Mouse (Mus musculus): Measurements from ENCODE around the gene Tlr13. TPM values are rescaled to one million over a fixed set of nuclear protein-coding genes. Genes with fewer than 3 reads are reported as not detected.
"Not testable (repeated sequence)": the region's sequence is repeated elsewhere in the genome, so short reads cannot be mapped to it uniquely, and the experiment has no call there.

Tlr13 gene
- polyA plus RNA-seq, 1 experiment, result 1.3 TPM

DNA sequence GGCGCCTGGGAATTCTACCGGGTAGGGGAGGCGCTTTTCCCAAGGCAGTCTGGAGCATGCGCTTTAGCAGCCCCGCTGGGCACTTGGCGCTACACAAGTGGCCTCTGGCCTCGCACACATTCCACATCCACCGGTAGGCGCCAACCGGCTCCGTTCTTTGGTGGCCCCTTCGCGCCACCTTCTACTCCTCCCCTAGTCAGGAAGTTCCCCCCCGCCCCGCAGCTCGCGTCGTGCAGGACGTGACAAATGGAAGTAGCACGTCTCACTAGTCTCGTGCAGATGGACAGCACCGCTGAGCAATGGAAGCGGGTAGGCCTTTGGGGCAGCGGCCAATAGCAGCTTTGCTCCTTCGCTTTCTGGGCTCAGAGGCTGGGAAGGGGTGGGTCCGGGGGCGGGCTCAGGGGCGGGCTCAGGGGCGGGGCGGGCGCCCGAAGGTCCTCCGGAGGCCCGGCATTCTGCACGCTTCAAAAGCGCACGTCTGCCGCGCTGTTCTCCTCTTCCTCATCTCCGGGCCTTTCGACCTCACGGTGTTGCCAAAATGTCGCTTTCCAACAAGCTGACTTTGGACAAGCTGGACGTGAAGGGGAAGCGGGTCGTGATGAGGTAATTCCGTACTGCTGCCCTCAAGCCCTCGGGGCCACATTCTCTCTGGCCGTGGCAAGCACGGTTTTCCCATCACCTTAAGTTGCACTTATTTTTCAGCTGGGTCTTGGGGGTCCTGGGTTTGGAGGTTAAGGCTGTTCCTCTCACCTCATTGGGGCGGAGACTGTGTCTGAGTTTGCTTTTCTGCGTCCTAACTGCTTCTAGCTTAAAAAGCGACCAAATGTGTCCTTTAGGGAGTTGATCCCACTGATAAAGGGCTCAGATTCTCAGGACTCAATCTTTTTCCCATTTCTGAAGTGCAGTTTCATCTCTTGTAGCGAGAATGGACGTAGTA is 44.0 kb downstream of the Tlr13 start, which contains the start of gene Pgk1:
TSS of gene Pgk1 (plus strand) at position 388 of the 937 bp plus-strand sequence.
- DNase-seq (ENCODE audit: low spot score), result peak; percentile 46

DNA sequence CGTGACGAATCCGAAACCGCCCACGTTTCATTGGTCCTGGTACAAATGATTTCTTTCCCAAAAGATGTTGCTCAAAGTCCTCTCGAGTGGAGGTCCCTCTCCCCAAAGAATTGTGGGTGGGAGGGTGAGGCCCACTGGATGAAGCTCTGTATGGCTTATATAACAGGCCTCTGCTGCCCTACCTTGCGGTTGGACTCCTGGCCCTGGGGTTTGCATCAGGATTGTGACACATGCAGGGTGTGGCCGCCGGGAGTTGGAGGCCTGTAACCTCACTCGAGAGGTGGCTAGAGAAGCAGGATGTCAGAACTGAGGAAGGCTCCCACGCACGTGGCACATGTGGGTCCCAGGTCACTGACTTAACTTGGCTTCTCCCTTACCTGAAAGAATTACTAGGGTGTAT is 44.7 kb downstream of the Tlr13 start:
- peak; percentile 23 for DNase-seq (ENCODE audit: low spot score)

DNA sequence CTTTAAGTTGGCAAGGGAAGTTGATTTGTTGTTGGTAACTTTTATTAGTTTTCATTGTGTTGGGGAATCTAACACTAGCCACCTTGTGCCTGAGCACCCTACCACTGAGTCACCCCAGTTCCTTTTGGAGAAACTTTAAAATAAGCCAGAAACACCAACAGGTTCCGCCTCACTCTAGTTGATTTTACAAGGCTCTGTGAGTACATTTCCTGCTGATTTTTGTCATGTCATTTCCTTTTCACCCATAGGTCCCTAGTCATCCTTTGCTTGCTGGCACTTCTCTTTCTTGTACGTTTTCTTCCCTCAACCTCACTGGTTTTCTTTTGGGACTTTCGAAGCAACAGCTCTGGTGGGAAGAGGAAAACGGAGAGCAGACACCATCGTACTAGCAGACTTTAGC is 46.4 kb downstream of the Tlr13 start:
- DNase-seq (ENCODE audit: low spot score), result no peak

DNA sequence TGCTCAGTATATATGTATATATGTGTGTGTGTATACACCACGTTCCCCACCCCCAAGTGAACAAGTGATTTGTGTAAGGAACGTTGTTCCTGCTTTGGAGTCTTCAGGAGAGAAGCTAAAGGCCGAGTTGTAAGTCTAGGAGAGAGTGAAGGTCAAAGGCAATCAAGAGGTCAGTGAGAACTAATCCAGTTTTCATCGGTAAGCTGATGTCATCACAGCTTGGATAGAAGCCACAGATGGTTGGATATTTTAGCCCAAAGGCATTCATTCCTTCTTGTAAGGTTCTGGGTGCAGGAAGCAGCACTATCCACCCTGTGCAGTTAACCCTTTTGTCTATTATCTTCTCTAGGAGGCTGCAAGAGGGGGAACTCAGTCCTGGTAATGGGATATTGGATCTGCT is 47.1 kb downstream of the Tlr13 start:
- no peak for DNase-seq (ENCODE audit: low spot score)

DNA sequence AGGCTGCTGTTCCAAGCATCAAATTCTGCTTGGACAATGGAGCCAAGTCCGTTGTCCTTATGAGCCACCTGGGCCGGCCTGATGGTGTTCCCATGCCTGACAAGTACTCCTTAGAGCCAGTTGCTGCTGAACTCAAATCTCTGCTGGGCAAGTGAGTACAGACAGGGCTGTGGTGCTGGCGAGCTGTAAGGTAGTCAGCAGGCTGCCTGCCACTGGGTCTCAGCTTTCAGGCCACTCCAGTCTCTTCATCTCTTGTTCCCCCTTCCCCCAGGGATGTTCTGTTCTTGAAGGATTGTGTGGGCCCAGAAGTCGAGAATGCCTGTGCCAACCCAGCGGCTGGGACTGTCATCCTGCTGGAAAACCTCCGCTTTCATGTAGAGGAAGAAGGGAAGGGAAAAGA is 51.4 kb downstream of the Tlr13 start:
- not testable (repeated sequence) for DNase-seq (ENCODE audit: low spot score)

DNA sequence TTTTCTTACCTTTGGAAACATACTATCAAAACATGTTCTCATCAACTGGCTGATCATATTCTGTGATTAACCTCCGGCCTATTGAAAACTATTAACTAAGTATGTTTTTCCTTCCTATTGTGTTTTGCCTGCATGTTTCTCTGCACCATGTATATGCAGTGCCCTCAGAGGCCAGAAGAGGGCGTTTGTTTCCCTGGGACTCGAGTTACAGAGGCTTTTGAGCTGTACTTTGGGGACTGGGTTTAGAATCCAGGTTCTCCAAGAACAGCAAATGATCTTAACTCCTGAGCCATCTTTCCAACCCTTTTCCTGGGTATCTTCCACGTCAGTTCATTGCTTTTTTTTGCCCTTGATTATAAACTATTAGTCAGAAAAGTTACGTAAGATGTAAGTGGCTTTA is 54.3 kb downstream of the Tlr13 start:
- no peak for DNase-seq (ENCODE audit: low spot score)

DNA sequence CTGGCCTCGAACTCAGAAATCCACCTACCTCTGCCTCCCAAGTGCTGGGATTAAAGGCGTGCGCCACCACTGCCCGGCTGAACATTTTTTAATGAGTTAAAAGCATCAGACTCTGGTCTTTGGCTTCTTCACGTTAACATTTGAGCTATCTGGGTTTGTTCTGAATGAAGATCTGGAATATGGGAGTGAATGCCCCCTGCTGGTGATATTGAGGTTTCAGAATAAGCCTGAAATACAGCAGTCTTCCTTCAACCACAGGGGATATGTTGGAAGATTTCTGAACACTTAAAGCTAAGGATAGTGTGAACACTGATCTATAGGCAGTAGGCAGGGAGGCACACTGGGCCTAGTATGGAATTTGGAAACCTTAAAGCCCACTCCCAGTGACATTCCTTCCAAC is 55.9 kb downstream of the Tlr13 start:
- no peak for DNase-seq (ENCODE audit: low spot score)

DNA sequence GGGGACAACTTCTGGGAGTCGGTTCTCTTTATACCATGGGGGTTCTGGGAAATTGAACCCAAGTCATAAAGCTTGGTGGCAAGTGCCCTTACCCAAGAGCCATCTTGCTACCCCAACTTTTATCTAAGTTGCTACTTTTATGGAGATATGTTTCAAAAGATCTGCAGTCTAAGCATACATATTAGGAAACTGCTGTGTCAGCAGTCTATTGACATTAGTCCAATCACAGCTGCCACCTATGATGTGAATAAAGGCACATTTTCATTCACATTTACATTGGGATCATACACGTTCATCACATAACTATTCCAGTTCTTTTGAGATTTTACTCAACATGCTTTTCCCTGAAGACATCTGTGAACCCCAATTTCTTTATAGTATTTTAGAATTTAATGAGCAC is 66.1 kb downstream of the Tlr13 start:
- DNase-seq (ENCODE audit: low spot score), result no peak

Other genes starting within 250 kb of the Tlr13 start
- 34.8 and 42.2 TPM in 2 replicates for gene Atrx, start 213.8 kb upstream of the Tlr13 start, polyA plus RNA-seq (2012; rRNA removed)
- 18.6 and 20.4 TPM in 2 replicates for gene Magt1, start 131.3 kb upstream of the Tlr13 start, polyA plus RNA-seq (2012; rRNA removed)
- gene Cox7b, start 127.5 kb upstream of the Tlr13 start, polyA plus RNA-seq (2012; rRNA removed), result 213 and 279 TPM in 2 replicates
- gene Atp7a, start 115.9 kb upstream of the Tlr13 start, polyA plus RNA-seq (2012; rRNA removed), result 4.6 and 5.7 TPM in 2 replicates
- gene Pgk1, start 43.9 kb downstream of the Tlr13 start, polyA plus RNA-seq (2012; rRNA removed), result 158 and 166 TPM in 2 replicates
- 18.8 and 20.2 TPM in 2 replicates for gene Taf9b, start 78.0 kb downstream of the Tlr13 start, polyA plus RNA-seq (2012; rRNA removed)
- not detected in 2 replicates for gene Fnd3c2, start 112.2 kb downstream of the Tlr13 start, polyA plus RNA-seq (2012; rRNA removed)